Mouse (Mus musculus) heart, postnatal 0 days (tissue): ENCODE data around the gene Chchd5. TPM values are rescaled to one million over a fixed set of nuclear protein-coding genes. Genes with fewer than 3 reads are reported as not detected.

Experiments
- ATAC-seq: fragments of 200-750 bp; cut with Nextera tagmentation; 2 replicates; pipeline ENCODE4 v1.8.0; 2017; ENCODE audit warnings: low read depth, moderate number of reproducible peaks, moderate library complexity; ENCODE audit not compliant: insufficient read depth
- DNase-seq: peaks from one replicate; pipeline ENCODE4 v3.0.0-alpha.2; 2016; ENCODE audit warnings: low spot score
- H3K27ac ChIP-seq: fragments of 300-500 bp; sonication (generic); 2 replicates; pipeline ENCODE4 v1.5.1; 2014; ENCODE audit warnings: low read depth, mild to moderate bottlenecking
- H3K27me3 ChIP-seq: fragments of 300-500 bp; sonication (generic); 2 replicates; pipeline ENCODE4 v1.6.1; 2014; ENCODE audit warnings: low read length, mixed read lengths; ENCODE audit not compliant: control insufficient read depth, insufficient read depth
- H3K36me3 ChIP-seq: fragments of 300-500 bp; sonication (generic); replicated peaks from 2 replicates; pipeline ENCODE4 v1.6.1; 2014; ENCODE audit warnings: low read length, mixed read lengths; ENCODE audit not compliant: control insufficient read depth, insufficient read depth
- H3K4me1 ChIP-seq: fragments of 300-500 bp; sonication (generic); 2 replicates; pipeline ENCODE4 v1.6.1; 2014; ENCODE audit warnings: antibody characterized with exemption; ENCODE audit not compliant: control insufficient read depth, insufficient read depth
- H3K4me2 ChIP-seq: fragments of 300-500 bp; sonication (generic); 2 replicates; pipeline ENCODE4 v1.6.1; 2014; ENCODE audit warnings: low read depth, mild to moderate bottlenecking, low read length, moderate library complexity
- H3K4me3 ChIP-seq: fragments of 300-500 bp; sonication (generic); 2 replicates; pipeline ENCODE4 v1.5.1; 2014; ENCODE audit warnings: low read depth, low read length
- H3K9ac ChIP-seq: fragments of 300-500 bp; sonication (generic); replicated peaks from 2 replicates; pipeline ENCODE4 v1.6.1; 2014; ENCODE audit warnings: low read depth, low read length, mixed read lengths
- H3K9me3 ChIP-seq: fragments of 300-500 bp; sonication (generic); replicated peaks from 2 replicates; pipeline ENCODE4 v1.6.1; 2016; ENCODE audit warnings: low read length; ENCODE audit not compliant: control insufficient read depth
- CTCF ChIP-seq: IDR thresholded peaks from 2 replicates; pipeline ENCODE4 v1.5.1; 2016; ENCODE audit warnings: antibody characterized with exemption, control low read depth, low read depth
- EP300 ChIP-seq: IDR thresholded peaks from 2 replicates; pipeline ENCODE4 v1.6.1; 2016; ENCODE audit warnings: antibody characterized with exemption, low read depth
- WGBS: fragments of 180-500 bp; shearing (Covaris S2); extraction: QIAGEN DNeasy Blood & Tissue Kit; methylation state at CpG from one replicate; pipeline ENCODE4 v1.1.7; 2014; 5-methylcytosine and 5-hydroxymethylcytosine counted together
- polyA plus RNA-seq: library from polyadenylated mRNA; unstranded; fragments of >200 nt; fragmentation: Nextera tagmentation; extraction: Ambion mirVana; gene quantifications from 2 replicates; pipeline ENCODE4 v1.2.1, GENCODE M21; 2015
- total RNA-seq: library from RNA; depleted of rRNA; stranded (reverse); fragments of >200 nt; gene quantifications from 2 replicates; pipeline ENCODE4 v1.2.3, GENCODE M21; 2014; ENCODE audit warnings: low replicate concordance

The Chchd5 gene
- total and polyA plus RNA-seq, 2 experiments from 2014 or later: 17.6 to 19.4 TPM

- no peaks in the 10 kb centered on the region for H3K36me3 ChIP-seq
- no peak overlapping the region for H3K4me3 ChIP-seq
- no peaks in the 10 kb centered on the region for H3K4me1 ChIP-seq
- TF ChIP-seq CTCF: no peak
- TF ChIP-seq EP300: no peak
- H3K27ac ChIP-seq: no peak overlapping the region
- no peaks in the 10 kb centered on the region for H3K27me3 ChIP-seq
- H3K4me2 ChIP-seq: no peak overlapping the region
- H3K9me3 ChIP-seq: no peaks in the 10 kb centered on the region
- DNase-seq: no peak
- H3K9ac ChIP-seq: no peak overlapping the region
- 71% methylated on average over 12 of the region's 12 CpGs for WGBS
- no peak for ATAC-seq
Measured at GRCm38 (mm10) chr2:129176676-129177420, 47.3 kb downstream of the Chchd5 start.

- DNase-seq (no peak), ATAC-seq (no peak)
- Histone ChIP-seq H3K27ac (no peak overlapping the region), H3K27me3 (no peaks in the 10 kb centered on the region), H3K4me1 (no peaks in the 10 kb centered on the region), H3K4me3 (no peak overlapping the region), H3K9me3 (no peaks in the 10 kb centered on the region), H3K4me2 (no peak overlapping the region), H3K36me3 (no peaks in the 10 kb centered on the region), H3K9ac (no peak overlapping the region)
- 82% methylated on average over 3 of the region's 3 CpGs for WGBS
- no peak for TF ChIP-seq CTCF
- TF ChIP-seq EP300: no peak
Measured at GRCm38 (mm10) chr2:129177661-129178060, 48.2 kb downstream of the Chchd5 start.

- 58% methylated on average over 10 of the region's 10 CpGs for WGBS
- Histone ChIP-seq H3K27ac (no peak overlapping the region), H3K4me1 (no peaks in the 10 kb centered on the region), H3K9me3 (no peaks in the 10 kb centered on the region), H3K9ac (no peak overlapping the region), H3K36me3 (no peaks in the 10 kb centered on the region), H3K4me2 (no peak overlapping the region), H3K27me3 (no peaks in the 10 kb centered on the region), H3K4me3 (no peak overlapping the region)
- DNase-seq: no peak
- TF ChIP-seq EP300: no peak
- no peak for TF ChIP-seq CTCF
- no peak for ATAC-seq
Measured at GRCm38 (mm10) chr2:129178182-129178908, 48.8 kb downstream of the Chchd5 start.

- no peak for DNase-seq
- no peak for ATAC-seq
- Histone ChIP-seq H3K4me2 (no peak overlapping the region), H3K4me1 (no peaks in the 10 kb centered on the region), H3K9ac (no peak overlapping the region), H3K4me3 (no peak overlapping the region), H3K36me3 (no peaks in the 10 kb centered on the region), H3K9me3 (no peaks in the 10 kb centered on the region), H3K27me3 (no peaks in the 10 kb centered on the region), H3K27ac (peak overlapping the region; percentile 76; the same call in 1 of the 2 replicates)
- 60% methylated on average over 8 of the region's 8 CpGs for WGBS
- TF ChIP-seq EP300 (no peak), CTCF (no peak)
Measured at GRCm38 (mm10) chr2:129179946-129180853, 50.7 kb downstream of the Chchd5 start.

GRCm38 (mm10) chr2:129181509-129181908 is 52.0 kb downstream of the Chchd5 start:
- no peak for ATAC-seq

More at GRCm38 (mm10) chr2:129181509-129181908, 52.0 kb downstream of the Chchd5 start:
- no peak overlapping the region for H3K4me3 ChIP-seq
- DNase-seq: no peak
- H3K36me3 ChIP-seq: no peaks in the 10 kb centered on the region
- TF ChIP-seq EP300: no peak
- TF ChIP-seq CTCF: no peak
- H3K27ac ChIP-seq: no peak overlapping the region
- 72% methylated on average over 5 of the region's 5 CpGs for WGBS
- H3K9ac ChIP-seq: no peak overlapping the region
- H3K4me2 ChIP-seq: no peak overlapping the region
- H3K9me3 ChIP-seq: no peaks in the 10 kb centered on the region
- H3K27me3 ChIP-seq: no peaks in the 10 kb centered on the region
- H3K4me1 ChIP-seq: no peaks in the 10 kb centered on the region
